ENCODE assay signal across 26 mouse cellular contexts in genomic region chr3:55547106-55547505, GRCm38 (mm10).
"Had no signal": no experiment of that assay in that cellular context is flagged by ENCODE, and none has a peak within 500 bp of the region (broad histone marks: within the 10 kb centered on the region; RNA-seq: fewer than 3 reads in every experiment).

No protein-coding gene starts in this region.

- H3K4me3 ChIP-seq: heart, embryonic 13.5 days; heart, embryonic 15.5 days; hindbrain, embryonic 13.5 days; hindbrain, embryonic 15.5 days; intestine, embryonic 15.5 days; kidney, embryonic 15.5 days; limb, embryonic 12.5 days; liver, embryonic 13.5 days; liver, embryonic 15.5 days had no signal

- DNase-seq: gastrocnemius, postnatal 14 days; gastrocnemius, postnatal 36 days; heart, adult 18-20 months; heart, postnatal 14 days; heart, postnatal 36 days; kidney, adult 11 months; kidney, adult 2 months; kidney, adult 9 months; kidney, postnatal 14 days; kidney, postnatal 36 days; layer of hippocampus, adult 9-11 months; layer of hippocampus, postnatal 36 days; left cerebral cortex, postnatal 4 days; liver; liver, embryonic 13.5 days; liver, postnatal 0 days had no signal

- H3K9me3 ChIP-seq: heart, embryonic 13.5 days; heart, embryonic 15.5 days; hindbrain, embryonic 13.5 days; hindbrain, embryonic 15.5 days; intestine, embryonic 15.5 days; kidney, embryonic 15.5 days; limb, embryonic 12.5 days; liver, embryonic 13.5 days; liver, embryonic 15.5 days had no signal

- H3K36me3 ChIP-seq: heart, embryonic 13.5 days; heart, embryonic 15.5 days; hindbrain, embryonic 13.5 days; hindbrain, embryonic 15.5 days; intestine, embryonic 15.5 days; kidney, embryonic 15.5 days; limb, embryonic 12.5 days; liver, embryonic 13.5 days; liver, embryonic 15.5 days had no signal

- H3K27me3 ChIP-seq: heart, embryonic 13.5 days; heart, embryonic 15.5 days; hindbrain, embryonic 13.5 days; hindbrain, embryonic 15.5 days; intestine, embryonic 15.5 days; liver, embryonic 13.5 days; liver, embryonic 15.5 days had no signal

- H3K9ac ChIP-seq: heart, embryonic 13.5 days; heart, embryonic 15.5 days; hindbrain, embryonic 13.5 days; hindbrain, embryonic 15.5 days; intestine, embryonic 15.5 days; kidney, embryonic 15.5 days; limb, embryonic 12.5 days; liver, embryonic 13.5 days; liver, embryonic 15.5 days; liver, postnatal 0 days had no signal

- H3K27ac ChIP-seq: heart, embryonic 13.5 days; heart, embryonic 15.5 days; hindbrain, embryonic 13.5 days; hindbrain, embryonic 15.5 days; hindbrain, postnatal 0 days; intestine, embryonic 15.5 days; kidney, embryonic 15.5 days; kidney, postnatal 0 days; limb, embryonic 12.5 days; liver, embryonic 13.5 days; liver, embryonic 15.5 days had no signal
